Mouse (Mus musculus): ENCODE results near the gene Prss16.

The Prss16 gene

GRCm38 (mm10) chr13:21974726-21975473 lies 34.6 kb downstream of the Prss16 start:
- DNase-seq (ENCODE audit: low spot score in 2 of 2): peak; percentile 71 to 80

GRCm38 (mm10) chr13:21974221-21974725 lies 35.3 kb downstream of the Prss16 start:
- peak; percentile 90 to 91 for DNase-seq (ENCODE audit: low spot score in 2 of 2)

- peak in 1 of 2 experiments; percentile 13 for DNase-seq (ENCODE audit: low spot score in 2 of 2)
Observed at GRCm38 (mm10) chr13:21971641-21972040, 37.9 kb downstream of the Prss16 start.

GRCm38 (mm10) chr13:21969816-21970215 lies 39.7 kb downstream of the Prss16 start:
- no peak for DNase-seq (ENCODE audit: low spot score in 2 of 2)

- no peak for DNase-seq (ENCODE audit: low spot score in 2 of 2)
Observed at GRCm38 (mm10) chr13:21969269-21969668, 40.3 kb downstream of the Prss16 start.

Measured in frontal cortex, postnatal 36 days (tissue).